Mouse (Mus musculus): Measurements from ENCODE around the gene Zmynd11.

GRCm38 (mm10) chr13:9774077-9774476 lies 8.9 kb upstream of the Zmynd11 start:
- TF ChIP-seq CTCF (IDR thresholded peaks at IDR 0.05; ENCODE audit: extremely low read depth, insufficient read depth, insufficient read length, insufficient replicate concordance) = no peak
- no peak for TF ChIP-seq POLR2A (IDR thresholded peaks at IDR 0.05; ENCODE audit: low read depth, low read length)

All from spleen, adult 2 months (tissue).